Mouse (Mus musculus): ENCODE results near the gene Gdf3.

GRCm38 (mm10) chr6:122657630-122658029 lies 47.7 kb upstream of the Gdf3 start:
- TF ChIP-seq POLR2A (IDR thresholded peaks at IDR 0.05; ENCODE audit: low read depth, low read length) (no peak), CTCF (IDR thresholded peaks at IDR 0.05; ENCODE audit: borderline replicate concordance, insufficient read depth, low read length) (no peak)

Data from embryonic fibroblast, embryonic 13.5 days (primary cell).